Mouse (Mus musculus) midbrain, embryonic 13.5 days (tissue): Measurements from ENCODE around the gene Crnkl1. TPM values are rescaled to one million over a fixed set of nuclear protein-coding genes. Genes with fewer than 3 reads are reported as not detected.
A peak's percentile ranks its signal among the peaks of the same experiment; 100 is the strongest.
"Not testable (repeated sequence)": the region's sequence is repeated elsewhere in the genome, so short reads cannot be mapped to it uniquely, and the experiment has no call there.

Experiments
- ATAC-seq: fragments of 200-750 bp; cut with Nextera tagmentation; 2 replicates; pipeline ENCODE4 v1.8.0; 2017; ENCODE audit warnings: mild to moderate bottlenecking, moderate TSS enrichment, moderate library complexity
- H3K27ac ChIP-seq: fragments of 300-500 bp; sonication (generic); 2 replicates; pipeline ENCODE4 v1.5.1; 2015; ENCODE audit warnings: inconsistent platforms, mild to moderate bottlenecking, moderate library complexity
- H3K27me3 ChIP-seq: fragments of 300-500 bp; sonication (generic); 2 replicates; pipeline ENCODE4 v1.6.1; 2015; ENCODE audit warnings: mild to moderate bottlenecking, inconsistent platforms
- H3K36me3 ChIP-seq: fragments of 300-500 bp; sonication (generic); 2 replicates; pipeline ENCODE4 v1.6.1; 2015; ENCODE audit warnings: mild to moderate bottlenecking, inconsistent platforms
- H3K4me1 ChIP-seq: fragments of 300-500 bp; sonication (generic); replicated peaks from 2 replicates; pipeline ENCODE4 v1.6.1; 2015; ENCODE audit warnings: inconsistent platforms
- H3K4me2 ChIP-seq: fragments of 300-500 bp; sonication (generic); replicated peaks from 2 replicates; pipeline ENCODE4 v1.6.1; 2015; ENCODE audit warnings: moderate library complexity, mild to moderate bottlenecking, inconsistent platforms
- H3K4me3 ChIP-seq: fragments of 300-500 bp; sonication (generic); replicated peaks from 2 replicates; pipeline ENCODE4 v1.5.1; 2015; ENCODE audit warnings: mild to moderate bottlenecking, inconsistent platforms
- H3K9ac ChIP-seq: fragments of 300-500 bp; sonication (generic); replicated peaks from 2 replicates; pipeline ENCODE4 v1.6.1; 2015; ENCODE audit warnings: mild to moderate bottlenecking, inconsistent platforms
- H3K9me3 ChIP-seq: fragments of 300-500 bp; sonication (generic); 2 replicates; pipeline ENCODE4 v1.6.1; 2016; ENCODE audit warnings: mild to moderate bottlenecking, inconsistent platforms
- WGBS: fragments of 180-500 bp; shearing (Covaris S2); methylation state at CpG from one replicate; pipeline ENCODE4 v1.1.7; 2015; 5-methylcytosine and 5-hydroxymethylcytosine counted together
- polyA plus RNA-seq: library from polyadenylated mRNA; unstranded; fragments of >200 nt; fragmentation: Nextera tagmentation; extraction: Ambion mirVana; gene quantifications from 2 replicates; pipeline ENCODE4 v1.2.1, GENCODE M21; 2015

Crnkl1 gene
- polyA plus RNA-seq, 1 experiment from 2014 or later = 35.6 TPM

- Histone ChIP-seq H3K4me1 (peaks cover 11% of the 10 kb centered on the region), H3K27ac (no peak overlapping the region), H3K9me3 (no peaks in the 10 kb centered on the region), H3K4me2 (no peak overlapping the region), H3K36me3 (no peaks in the 10 kb centered on the region), H3K9ac (no peak overlapping the region), H3K4me3 (no peak overlapping the region), H3K27me3 (peaks cover 15% of the 10 kb centered on the region)
- ATAC-seq = 0 out of 2 replicates have a peak, but pooled peaks have one; percentile 25
- 18% methylated on average over 4 of the region's 4 CpGs for WGBS
These were observed 22.6 kb upstream of the Crnkl1 start for GRCm38 (mm10) chr2:145957450-145957849.

DNA sequence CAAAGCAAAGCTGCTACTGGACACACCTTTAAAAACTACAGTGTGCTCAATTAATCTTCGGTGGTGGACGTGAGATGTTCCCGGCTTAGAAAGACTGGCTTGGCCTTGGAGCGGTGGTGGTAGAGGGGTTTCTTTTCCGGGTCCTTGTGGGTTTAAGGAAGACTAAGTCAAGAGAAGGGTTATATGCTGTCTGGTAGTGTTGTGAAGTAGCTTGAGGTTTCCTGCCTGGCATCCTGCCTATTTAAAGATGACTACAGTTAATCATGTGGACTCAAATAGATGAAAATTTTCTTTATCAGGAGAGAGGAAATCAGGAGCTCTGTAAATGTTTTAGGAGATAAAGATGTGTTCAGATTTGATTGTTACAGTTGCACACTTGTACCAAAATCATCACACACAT lies 21.5 kb upstream of the Crnkl1 start:
- Histone ChIP-seq H3K4me2 (no peak overlapping the region), H3K27me3 (peaks cover 17% of the 10 kb centered on the region), H3K9ac (no peak overlapping the region), H3K36me3 (no peaks in the 10 kb centered on the region), H3K27ac (no peak overlapping the region), H3K9me3 (no peaks in the 10 kb centered on the region), H3K4me3 (no peak overlapping the region), H3K4me1 (peaks cover 11% of the 10 kb centered on the region)
- ATAC-seq = no peak
- 40% methylated on average over 5 of the region's 5 CpGs for WGBS

DNA sequence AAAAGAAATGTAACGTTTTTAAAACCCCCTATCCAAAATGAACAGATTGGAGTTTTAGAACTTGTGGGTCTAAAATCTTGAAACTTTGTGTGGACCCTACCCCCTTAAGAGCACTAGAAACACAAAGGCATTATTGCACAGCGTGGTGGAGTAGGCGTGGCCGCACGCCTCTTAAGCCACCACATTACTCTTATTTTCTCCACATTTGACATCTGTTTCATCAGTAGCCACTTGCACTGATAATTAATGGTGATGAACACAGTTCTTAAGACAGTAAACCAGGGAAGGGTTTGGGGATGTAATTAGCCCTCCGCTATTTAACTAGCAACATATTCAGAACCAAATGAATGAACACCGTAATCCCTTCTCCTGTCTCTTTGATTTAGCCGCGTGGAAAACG lies 21.0 kb upstream of the Crnkl1 start:
- H3K27me3 ChIP-seq = peaks cover 17% of the 10 kb centered on the region
- H3K4me1 ChIP-seq = peaks cover 11% of the 10 kb centered on the region
- no peak for ATAC-seq
- no peak overlapping the region for H3K27ac ChIP-seq
- no peak overlapping the region for H3K4me2 ChIP-seq
- no peaks in the 10 kb centered on the region for H3K36me3 ChIP-seq
- no peak overlapping the region for H3K4me3 ChIP-seq
- H3K9me3 ChIP-seq = no peaks in the 10 kb centered on the region
- H3K9ac ChIP-seq = no peak overlapping the region
- 46% methylated on average over 10 of the region's 10 CpGs for WGBS

GRCm38 (mm10) chr2:145952726-145953125 lies 17.9 kb upstream of the Crnkl1 start:
- Histone ChIP-seq H3K27ac (no peak overlapping the region), H3K36me3 (no peaks in the 10 kb centered on the region)

DNA sequence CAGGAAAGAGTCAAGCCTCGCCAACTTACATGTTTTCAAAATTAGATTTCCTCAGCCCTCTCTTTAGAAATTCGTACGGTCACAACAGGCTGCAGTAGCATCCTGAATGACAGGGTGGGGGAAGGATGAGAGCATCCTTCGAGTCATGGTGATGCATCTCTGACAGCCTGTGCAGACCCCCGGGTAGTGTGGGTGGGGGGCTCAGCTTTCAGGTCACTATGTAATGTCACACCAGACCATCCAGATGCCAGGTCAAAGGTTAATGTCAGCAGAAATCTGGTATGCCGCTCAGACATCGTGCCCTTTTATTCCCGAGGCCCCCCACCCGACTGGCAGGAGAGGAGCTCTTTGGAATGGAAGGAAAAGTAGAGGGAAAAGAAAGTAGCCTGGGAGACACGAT lies 15.4 kb upstream of the Crnkl1 start:
- 21% methylated on average over 10 of the region's 10 CpGs for WGBS

More at GRCm38 (mm10) chr2:145952726-145953125, 17.9 kb upstream of the Crnkl1 start:
- Histone ChIP-seq H3K9ac (no peak overlapping the region), H3K4me3 (no peak overlapping the region), H3K9me3 (no peaks in the 10 kb centered on the region), H3K4me2 (no peak overlapping the region), H3K27me3 (peaks cover 9% of the 10 kb centered on the region; the same call in 1 of the 2 replicates), H3K4me1 (peaks cover 24% of the 10 kb centered on the region)
- WGBS = 92% methylated on average over 5 of the region's 5 CpGs
- no peak for ATAC-seq

DNA sequence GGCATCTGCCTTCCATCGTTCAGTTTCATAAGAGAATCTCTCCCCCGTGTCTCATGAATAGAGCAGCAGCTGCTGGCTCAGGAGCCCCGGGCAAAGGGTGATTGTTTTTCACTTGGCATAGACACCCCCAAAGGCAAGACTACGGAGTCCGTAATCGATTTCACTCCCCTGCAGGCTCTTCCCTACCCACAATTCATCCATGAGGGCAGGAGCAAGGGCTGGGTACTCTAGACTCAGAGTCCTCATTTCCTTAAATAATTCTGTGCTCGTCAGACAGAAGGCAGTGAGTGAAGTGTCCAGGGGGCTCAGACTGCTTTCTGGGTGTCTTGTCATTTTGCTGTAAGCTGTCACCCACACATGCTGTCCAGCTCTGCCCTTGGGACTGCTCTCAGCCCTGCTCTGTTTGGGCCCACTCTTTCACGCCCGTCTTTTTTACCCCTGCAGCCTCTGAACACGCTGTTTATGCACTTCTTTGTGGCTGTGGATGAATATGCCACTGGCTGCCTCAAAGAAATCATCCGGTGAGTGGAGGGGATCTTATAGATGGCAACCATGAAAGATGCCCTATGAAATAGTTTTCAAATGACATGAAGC lies 14.8 kb upstream of the Crnkl1 start:
- H3K9me3 ChIP-seq = no peaks in the 10 kb centered on the region
- no peak overlapping the region for H3K4me3 ChIP-seq
- WGBS = 16% methylated on average over 11 of the region's 11 CpGs
- 0 out of 2 replicates have a peak, but pooled peaks cover 3% of the 10 kb centered on the region for H3K27me3 ChIP-seq
- ATAC-seq = peak; percentile 68
- H3K9ac ChIP-seq = no peak overlapping the region
- peak overlapping the region; percentile 66 for H3K27ac ChIP-seq
- H3K36me3 ChIP-seq = no peaks in the 10 kb centered on the region
- peaks cover 21% of the 10 kb centered on the region for H3K4me1 ChIP-seq
- peak overlapping the region; percentile 25 for H3K4me2 ChIP-seq

More for the DNA sequence above, 15.4 kb upstream of the Crnkl1 start:
- Histone ChIP-seq H3K4me3 (no peak overlapping the region), H3K4me1 (peaks cover 18% of the 10 kb centered on the region), H3K9ac (no peak overlapping the region), H3K9me3 (no peaks in the 10 kb centered on the region), H3K36me3 (no peaks in the 10 kb centered on the region), H3K27me3 (0 out of 2 replicates have a peak, but pooled peaks cover 3% of the 10 kb centered on the region), H3K27ac (no peak overlapping the region), H3K4me2 (no peak overlapping the region)
- ATAC-seq = no peak

- Histone ChIP-seq H3K4me2 (no peak overlapping the region), H3K36me3 (no peaks in the 10 kb centered on the region), H3K27ac (no peak overlapping the region), H3K27me3 (0 out of 2 replicates have a peak, but pooled peaks cover 3% of the 10 kb centered on the region), H3K9me3 (no peaks in the 10 kb centered on the region), H3K4me3 (no peak overlapping the region), H3K9ac (no peak overlapping the region), H3K4me1 (peaks cover 29% of the 10 kb centered on the region)
- ATAC-seq = no peak
- WGBS = 44% methylated on average over 7 of the region's 7 CpGs
These were observed 13.7 kb upstream of the Crnkl1 start for GRCm38 (mm10) chr2:145948402-145948954.

- no peak overlapping the region for H3K4me3 ChIP-seq
These were observed 9.5 kb upstream of the Crnkl1 start for GRCm38 (mm10) chr2:145944286-145944685.

GRCm38 (mm10) chr2:145941403-145941802 lies 6.6 kb upstream of the Crnkl1 start:
- no peak for ATAC-seq
- H3K9ac ChIP-seq = no peak overlapping the region
- 0 out of 2 replicates have a peak, but pooled peaks cover 2% of the 10 kb centered on the region for H3K27me3 ChIP-seq
- no peak overlapping the region for H3K4me3 ChIP-seq
- H3K9me3 ChIP-seq = no peaks in the 10 kb centered on the region
- no peak overlapping the region for H3K4me2 ChIP-seq
- no peaks in the 10 kb centered on the region for H3K36me3 ChIP-seq
- H3K27ac ChIP-seq = no peak overlapping the region
- H3K4me1 ChIP-seq = peaks cover 13% of the 10 kb centered on the region
- 71% methylated on average over 3 of the region's 3 CpGs for WGBS

More at GRCm38 (mm10) chr2:145944286-145944685, 9.5 kb upstream of the Crnkl1 start:
- Histone ChIP-seq H3K4me2 (no peak overlapping the region), H3K9ac (no peak overlapping the region), H3K27me3 (0 out of 2 replicates have a peak, but pooled peaks cover 2% of the 10 kb centered on the region), H3K9me3 (no peaks in the 10 kb centered on the region), H3K27ac (no peak overlapping the region), H3K4me1 (peaks cover 18% of the 10 kb centered on the region), H3K36me3 (no peaks in the 10 kb centered on the region)
- no peak for ATAC-seq
- 60% methylated on average over 3 of the region's 3 CpGs for WGBS

- Histone ChIP-seq H3K36me3 (peaks cover 8% of the 10 kb centered on the region), H3K4me3 (no peak overlapping the region), H3K27ac (no peak overlapping the region), H3K4me2 (no peak overlapping the region), H3K27me3 (no peaks in the 10 kb centered on the region), H3K9ac (no peak overlapping the region), H3K4me1 (peaks cover 10% of the 10 kb centered on the region), H3K9me3 (no peaks in the 10 kb centered on the region)
- ATAC-seq = no peak
- 87% methylated on average over 8 of the region's 8 CpGs for WGBS
These were observed 2.2 kb upstream of the Crnkl1 start for GRCm38 (mm10) chr2:145936975-145937374.

GRCm38 (mm10) chr2:145920941-145921650 lies 13.7 kb downstream of the Crnkl1 start:
- H3K4me1 ChIP-seq = no peaks in the 10 kb centered on the region
- no peak for ATAC-seq
- H3K4me2 ChIP-seq = no peak overlapping the region
- no peaks in the 10 kb centered on the region for H3K9me3 ChIP-seq
- 90% methylated on average over 8 of the region's 8 CpGs for WGBS
- H3K4me3 ChIP-seq = no peak overlapping the region
- peaks cover 86% of the 10 kb centered on the region for H3K36me3 ChIP-seq
- no peak overlapping the region for H3K27ac ChIP-seq
- H3K9ac ChIP-seq = no peak overlapping the region
- no peaks in the 10 kb centered on the region for H3K27me3 ChIP-seq

GRCm38 (mm10) chr2:145905884-145906283 lies 28.9 kb downstream of the Crnkl1 start:
- not testable (repeated sequence) for H3K4me2 ChIP-seq, H3K9me3 ChIP-seq, ATAC-seq, H3K27ac ChIP-seq, H3K9ac ChIP-seq, H3K4me3 ChIP-seq, H3K27me3 ChIP-seq
- WGBS = 47% methylated on average over 4 of the region's 4 CpGs
- H3K4me1 ChIP-seq = peaks cover 21% of the 10 kb centered on the region
- H3K36me3 ChIP-seq = peaks cover 24% of the 10 kb centered on the region
